Comparison of ENCODE assay signal across 8 mouse cellular contexts in the genomic region with DNA sequence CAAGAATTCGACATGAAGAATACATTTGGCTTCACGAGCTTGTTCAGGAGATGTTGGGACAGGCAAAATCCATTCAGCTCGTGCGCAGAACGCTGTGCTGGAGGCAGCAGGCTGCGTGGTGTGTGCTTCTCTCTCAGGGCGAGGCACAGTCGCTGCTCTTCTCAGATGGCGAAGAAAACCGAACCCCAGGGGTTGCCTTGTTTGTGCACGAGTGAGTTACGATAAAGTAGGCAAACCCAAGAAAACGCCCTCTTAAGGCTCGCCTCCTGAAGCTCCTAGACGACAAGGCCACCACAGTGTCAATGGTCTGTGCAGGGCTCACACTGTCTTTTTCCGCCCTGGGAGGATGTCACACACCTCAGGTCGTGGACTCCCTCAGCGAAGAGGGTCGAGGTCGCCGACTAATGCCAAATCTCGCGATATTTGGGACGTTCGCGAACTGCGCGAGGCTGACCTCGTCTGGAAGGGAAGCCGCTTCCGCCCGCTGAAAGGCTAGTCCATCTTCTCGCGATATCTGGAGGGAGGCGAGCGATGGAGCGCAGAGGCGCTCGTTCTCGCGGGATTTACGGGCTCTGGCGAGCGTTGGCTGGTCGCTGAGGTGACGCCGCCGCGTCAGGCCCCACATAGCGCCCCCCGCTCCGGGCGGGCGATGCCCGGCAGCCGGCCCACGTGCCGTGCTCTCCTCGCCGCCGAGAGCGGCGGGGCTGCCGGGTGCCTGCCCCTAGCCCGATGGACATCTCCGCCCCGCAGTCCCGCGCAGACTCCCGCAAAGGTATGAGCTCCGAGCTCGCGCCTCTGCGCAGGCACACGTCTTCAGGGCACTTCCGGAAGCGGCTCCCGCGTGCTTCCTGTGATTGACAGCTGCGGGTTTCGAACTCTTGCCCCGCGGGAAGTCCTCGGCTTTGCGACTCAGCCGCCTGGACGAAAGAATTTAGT. TPM values are rescaled to one million over a fixed set of nuclear protein-coding genes. Genes with fewer than 3 reads are reported as not detected.
DNase-seq lines count a peak whose midpoint lies in the region; ATAC-seq lines count a peak whose summit lies in the region.

A gene (plus strand): TSS at position 495 of the 936 bp plus-strand sequence.

- H3K4me3 ChIP-seq in hindbrain, embryonic 11.5 days (ENCODE audit: low read depth, low read length) = peak within 1 kb of the TSS; percentile 55

- no peaks in the 10 kb centered on the region for H3K9me3 ChIP-seq in hindbrain, embryonic 11.5 days (ENCODE audit: control insufficient read depth, low read length)

- H3K4me2 ChIP-seq in hindbrain, embryonic 11.5 days (replicated peaks; ENCODE audit: low read depth, low read length) = peak within 1 kb of the TSS; percentile 68

- H3K9ac ChIP-seq in hindbrain, embryonic 11.5 days (ENCODE audit: low read depth, low read length) = peak within 1 kb of the TSS; percentile 80

- H3K36me3 ChIP-seq in hindbrain, embryonic 11.5 days (ENCODE audit: control insufficient read depth, insufficient read depth, low read length) = no peaks in the 10 kb centered on the region

- peak within 1 kb of the TSS; percentile 87 for H3K27ac ChIP-seq in hindbrain, embryonic 11.5 days (ENCODE audit: low read depth, low read length)

- H3K27me3 ChIP-seq in hindbrain, embryonic 11.5 days (ENCODE audit: control insufficient read depth, insufficient read depth, low read length) = no peaks in the 10 kb centered on the region

- no peaks in the 10 kb centered on the region for H3K4me1 ChIP-seq in hindbrain, embryonic 11.5 days (replicated peaks; ENCODE audit: control insufficient read depth, insufficient read depth, low read length)

- peak; percentile 97 for DNase-seq in Muller cell, postnatal 12 days (ENCODE audit: inconsistent ontology term)
- DNase-seq in cerebellum, adult 9-11 months = peak; percentile 99
- DNase-seq in frontal cortex, adult 2 months (ENCODE audit: extremely low spot score in 1 of 2, low spot score in 1 of 2) = peak; percentile 96 to 99
- DNase-seq in hindbrain, embryonic 11.5 days (ENCODE audit: low spot score) = peak; percentile 99
- DNase-seq in layer of hippocampus, postnatal 10 days (ENCODE audit: low spot score in 2 of 2) = peak; percentile 98 to 99
- DNase-seq in lung, postnatal 10 days = peak; percentile 100
- peak; percentile 99 for DNase-seq in ovary, postnatal 36 days (ENCODE audit: low spot score)
- DNase-seq in thymus, postnatal 25 days = peak; percentile 100

- ATAC-seq in hindbrain, embryonic 11.5 days (ENCODE audit: low FRiP score) = peak; percentile 99

- WGBS in hindbrain, embryonic 11.5 days = under 1% methylated on average over 82 of the region's 87 CpGs

RNA-seq across cellular contexts. Expression of the gene that starts here (rescaled TPM):
- polyA plus RNA-seq in frontal cortex, adult 2 months (2012; rRNA removed) = 16.4 and 18.8 TPM in 2 replicates
- polyA plus RNA-seq in hindbrain, embryonic 11.5 days (2014; fragmentation: Nextera tagmentation; extraction: Ambion mirVana) = 23.7 and 28.9 TPM in 2 replicates
- 10 to 100 TPM; 17.1 to 21.2 TPM for total RNA-seq in layer of hippocampus, postnatal 10 days (2021)

Comparison
In these comparisons a context has a peak if more than half of its experiments do, and no peak if none do; other contexts are left out.
1. Peak in every context shown above with its lines: DNase-seq, ATAC-seq, H3K4me3 ChIP-seq and H3K27ac ChIP-seq.